Mouse (Mus musculus) testis, adult 2 months (tissue): Measurements from ENCODE around the gene Arfgef2. TPM values are rescaled to one million over a fixed set of nuclear protein-coding genes. Genes with fewer than 3 reads are reported as not detected.

Experiments used
- H3K27ac ChIP-seq: fragments of 200-500 bp; 2 replicates; pipeline ENCODE4 v1.5.1; 2012; ENCODE audit warnings: low read depth, low read length; ENCODE audit not compliant: control insufficient read depth, insufficient read depth
- H3K27me3 ChIP-seq: fragments of 200-500 bp; 2 replicates; pipeline ENCODE4 v1.6.1; 2012; ENCODE audit warnings: mild to moderate bottlenecking, low read length, moderate library complexity; ENCODE audit not compliant: control insufficient read depth, insufficient read depth
- H3K36me3 ChIP-seq: fragments of 200-500 bp; 2 replicates; pipeline ENCODE4 v1.6.1; 2012; ENCODE audit warnings: mild to moderate bottlenecking, low read length; ENCODE audit not compliant: control insufficient read depth, insufficient read depth
- H3K4me1 ChIP-seq: fragments of 200-500 bp; 2 replicates; pipeline ENCODE4 v1.6.1; 2012; ENCODE audit warnings: low read length; ENCODE audit not compliant: control insufficient read depth, insufficient read depth
- H3K4me3 ChIP-seq: fragments of 200-500 bp; 2 replicates; pipeline ENCODE4 v1.5.1; 2012; ENCODE audit warnings: low read depth, mild to moderate bottlenecking, low read length, moderate library complexity, mixed read lengths; ENCODE audit not compliant: control insufficient read depth
- CTCF ChIP-seq: fragments of 200-500 bp; IDR thresholded peaks from 2 replicates; pipeline ENCODE4 v1.5.1; 2012; ENCODE audit warnings: low read depth, mild to moderate bottlenecking, inconsistent platforms, low read length, moderate library complexity; ENCODE audit not compliant: control insufficient read depth, insufficient read depth, insufficient replicate concordance
- POLR2A ChIP-seq: fragments of 200-500 bp; IDR thresholded peaks from 2 replicates; pipeline ENCODE4 v1.6.1; 2012; ENCODE audit warnings: low read depth, mild to moderate bottlenecking, inconsistent platforms, low read length, moderate library complexity; ENCODE audit not compliant: control insufficient read depth
- polyA plus RNA-seq: library from polyadenylated mRNA; depleted of rRNA; stranded (reverse); fragments of >200 nt; gene quantifications from 2 replicates; pipeline ENCODE4 v1.2.3, GENCODE M21; 2012

The Arfgef2 gene
- polyA plus RNA-seq, 1 experiment: 19.1 TPM

DNA sequence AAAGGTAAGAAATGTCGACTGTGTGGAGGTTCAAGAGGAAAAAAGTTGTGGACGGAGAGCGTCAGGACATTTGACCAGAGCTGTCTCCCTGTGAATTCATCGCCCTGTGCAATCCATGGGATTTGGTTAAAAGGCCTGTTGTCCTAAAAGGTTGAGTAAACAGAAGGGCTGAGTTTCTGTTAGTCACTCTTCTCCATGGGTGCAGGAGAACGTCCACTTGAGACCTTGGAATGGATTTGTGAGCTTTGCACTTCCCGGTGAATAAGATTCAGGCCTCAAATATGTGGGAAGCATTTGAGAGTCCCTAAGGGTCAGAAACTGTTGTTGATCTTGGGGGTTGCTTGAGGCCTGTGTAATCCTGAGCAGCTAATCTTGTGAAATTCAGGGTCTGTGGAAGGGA, 1.4 kb downstream of the Arfgef2 start:
- Histone ChIP-seq H3K4me3 (peak overlapping the region; percentile 31; the same call in 1 of the 2 replicates), H3K27ac (no peak overlapping the region), H3K4me1 (peaks cover 5% of the 10 kb centered on the region; the same call in 1 of the 2 replicates), H3K36me3 (no peaks in the 10 kb centered on the region), H3K27me3 (no peaks in the 10 kb centered on the region)
- TF ChIP-seq POLR2A (no peak), CTCF (no peak)

DNA sequence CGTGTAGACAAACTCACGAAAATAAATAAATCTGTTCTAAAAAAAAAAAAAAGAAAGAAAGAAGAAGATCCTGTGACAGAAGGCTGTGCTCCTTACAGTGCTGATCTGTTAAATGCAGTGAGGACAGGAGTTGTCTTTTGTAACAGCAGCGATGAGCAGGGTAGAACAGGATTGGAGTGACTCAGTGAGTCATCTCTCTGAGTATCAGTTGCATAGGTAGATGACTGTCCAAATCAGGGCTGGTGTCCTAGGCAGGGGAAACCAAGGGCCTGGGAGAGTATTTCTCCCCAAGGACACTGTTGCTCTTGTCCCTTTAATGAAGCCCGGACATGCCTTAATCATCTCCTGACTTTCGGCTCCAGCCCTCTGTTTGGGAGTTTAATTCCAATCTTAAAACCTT, 4.1 kb downstream of the Arfgef2 start:
- no peaks in the 10 kb centered on the region for H3K27me3 ChIP-seq
- no peaks in the 10 kb centered on the region for H3K36me3 ChIP-seq
- H3K4me1 ChIP-seq: peaks cover 2% of the 10 kb centered on the region; the same call in 1 of the 2 replicates
- H3K27ac ChIP-seq: no peak overlapping the region
- no peak overlapping the region for H3K4me3 ChIP-seq
- no peak for TF ChIP-seq POLR2A
- no peak for TF ChIP-seq CTCF

- Histone ChIP-seq H3K36me3 (no peaks in the 10 kb centered on the region), H3K27ac (no peak overlapping the region), H3K4me1 (peaks cover 2% of the 10 kb centered on the region; the same call in 1 of the 2 replicates), H3K4me3 (no peak overlapping the region), H3K27me3 (no peaks in the 10 kb centered on the region)
- no peak for TF ChIP-seq CTCF
- no peak for TF ChIP-seq POLR2A
These were observed 5.4 kb downstream of the Arfgef2 start for GRCm38 (mm10) chr2:166810821-166811220.

DNA sequence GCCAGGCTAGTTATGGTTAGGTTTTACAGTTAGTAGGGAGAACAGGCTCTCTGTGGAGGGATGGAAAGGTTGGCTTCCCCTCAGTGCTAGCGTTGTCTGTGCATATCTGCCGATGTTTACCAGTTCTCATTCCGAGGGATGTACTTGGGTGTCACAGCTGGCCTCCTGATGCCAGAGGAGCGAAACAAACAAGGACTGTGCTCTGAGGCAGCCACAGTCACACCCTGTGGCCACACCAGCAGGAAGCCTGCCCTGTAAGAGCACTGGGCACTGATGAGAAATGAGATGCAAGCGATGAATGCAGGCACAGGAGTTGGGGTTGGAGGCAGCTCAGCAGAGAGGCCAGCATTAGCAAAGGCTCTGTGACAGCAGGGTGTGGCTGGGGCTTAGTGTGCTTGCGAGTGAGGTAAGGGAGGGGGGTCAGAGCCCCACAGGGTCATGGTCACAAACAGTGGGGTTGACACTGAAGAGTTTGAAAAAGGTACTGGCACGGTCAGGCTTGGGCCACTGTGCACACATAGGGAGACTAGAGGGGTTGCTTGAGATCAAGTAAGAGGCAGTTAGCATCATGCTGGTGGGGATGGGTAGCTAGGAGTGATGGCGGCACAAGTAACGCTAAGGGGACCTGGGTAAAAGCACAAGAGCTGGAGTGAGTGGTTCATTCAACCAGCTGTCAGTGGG, 13.2 kb downstream of the Arfgef2 start:
- Histone ChIP-seq H3K4me3 (no peak overlapping the region), H3K36me3 (no peaks in the 10 kb centered on the region), H3K27ac (no peak overlapping the region), H3K27me3 (no peaks in the 10 kb centered on the region), H3K4me1 (no peaks in the 10 kb centered on the region; the same call in 1 of the 2 replicates)
- TF ChIP-seq CTCF (no peak), POLR2A (no peak)

GRCm38 (mm10) chr2:166819849-166820248, 14.5 kb downstream of the Arfgef2 start:
- Histone ChIP-seq H3K4me1 (no peaks in the 10 kb centered on the region; the same call in 1 of the 2 replicates), H3K27ac (no peak overlapping the region), H3K36me3 (no peaks in the 10 kb centered on the region), H3K4me3 (no peak overlapping the region), H3K27me3 (no peaks in the 10 kb centered on the region)
- TF ChIP-seq POLR2A (no peak), CTCF (no peak)

- Histone ChIP-seq H3K4me1 (no peaks in the 10 kb centered on the region; the same call in 1 of the 2 replicates), H3K4me3 (no peak overlapping the region), H3K36me3 (no peaks in the 10 kb centered on the region), H3K27ac (no peak overlapping the region), H3K27me3 (no peaks in the 10 kb centered on the region)
- TF ChIP-seq CTCF (no peak), POLR2A (no peak)
These were observed 15.5 kb downstream of the Arfgef2 start for GRCm38 (mm10) chr2:166820844-166821243.

DNA sequence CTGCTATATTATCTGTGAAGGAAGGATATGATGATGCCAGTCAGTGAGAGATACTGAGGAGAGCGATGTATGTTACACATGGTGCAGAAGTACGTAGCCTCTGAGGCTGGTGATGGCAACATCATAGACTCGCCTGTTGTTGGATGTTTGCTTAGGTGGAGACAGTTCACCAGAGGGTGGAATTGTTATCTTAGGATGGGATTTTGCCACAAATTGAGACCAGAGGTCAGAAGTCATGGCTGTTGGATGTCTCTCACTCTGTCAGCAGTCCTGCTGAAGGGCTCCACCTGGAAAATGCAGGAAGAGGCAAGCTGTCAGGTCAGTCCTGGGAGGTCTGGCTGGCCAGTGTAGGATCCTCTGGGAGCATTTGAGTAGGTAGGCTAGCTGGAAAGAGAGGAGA, 16.0 kb downstream of the Arfgef2 start:
- no peaks in the 10 kb centered on the region for H3K27me3 ChIP-seq
- H3K4me1 ChIP-seq: no peaks in the 10 kb centered on the region; the same call in 1 of the 2 replicates
- no peak overlapping the region for H3K4me3 ChIP-seq
- H3K36me3 ChIP-seq: no peaks in the 10 kb centered on the region
- no peak overlapping the region for H3K27ac ChIP-seq
- TF ChIP-seq CTCF (no peak), POLR2A (no peak)
